Mouse (Mus musculus) CH12.LX (cell line): ENCODE measurements around the gene Wnk4. TPM values are rescaled to one million over a fixed set of nuclear protein-coding genes. Genes with fewer than 3 reads are reported as not detected.

Experiments used
- DNase-seq: peaks from one replicate; pipeline ENCODE4 v3.0.0-alpha.2; 2013; ENCODE audit errors: extremely low read depth
- H3K27ac ChIP-seq: 2 replicates; pipeline ENCODE4 v1.5.1; 2012; ENCODE audit warnings: low read depth, mild to moderate bottlenecking, control low read depth, moderate library complexity; ENCODE audit not compliant: insufficient read depth
- H3K27me3 ChIP-seq: replicated peaks from 2 replicates; pipeline ENCODE3; 2012; ENCODE audit warnings: inconsistent platforms
- H3K36me3 ChIP-seq, 2 experiments: replicated peaks in 1 of 2; 2 replicates each; pipeline versions ENCODE3 to v1.6.1; 2012; ENCODE audit warnings: inconsistent platforms in 1 of 2, low read length in 1 of 2, mild to moderate bottlenecking in 1 of 2, mixed read lengths in 1 of 2, moderate library complexity in 1 of 2; ENCODE audit not compliant: control insufficient read depth in 1 of 2, insufficient read depth in 1 of 2
- H3K4me1 ChIP-seq, 2 experiments: 2 replicates each; pipeline ENCODE4 v1.6.1; 2012; ENCODE audit warnings: inconsistent platforms in 1 of 2, moderate library complexity in 1 of 2; ENCODE audit not compliant: insufficient read depth in 2 of 2, control insufficient read depth in 1 of 2
- H3K4me2 ChIP-seq: 2 replicates; pipeline ENCODE4 v1.6.1; 2012; ENCODE audit warnings: low read depth, mild to moderate bottlenecking, control low read depth; ENCODE audit not compliant: poor library complexity, insufficient read depth, severe bottlenecking
- H3K4me3 ChIP-seq, 3 experiments: fragments of 150-350 bp in 1 of 3; sonication (generic) in 1 of 3; replicated peaks in 1 of 3; 2 replicates each; pipeline versions ENCODE3 to v1.5.1; 2011 to 2012; ENCODE audit warnings: low read depth in 2 of 3, low read length in 2 of 3, mild to moderate bottlenecking in 2 of 3, moderate library complexity in 2 of 3, control low read depth in 1 of 3, improper control_type of control experiment in 1 of 3, inconsistent platforms in 1 of 3, mixed read lengths in 1 of 3; ENCODE audit not compliant: poor library complexity in 1 of 3
- H3K79me2 ChIP-seq: replicated peaks from 2 replicates; pipeline ENCODE4 v1.6.1; 2012; ENCODE audit warnings: mild to moderate bottlenecking, moderate library complexity; ENCODE audit not compliant: control insufficient read depth, poor library complexity, insufficient read depth, severe bottlenecking; ENCODE audit errors: extremely low read depth
- H3K9ac ChIP-seq: 2 replicates; pipeline ENCODE4 v1.6.1; 2012; ENCODE audit warnings: low read depth, mild to moderate bottlenecking, control low read depth, moderate library complexity; ENCODE audit not compliant: insufficient read depth
- H3K9me3 ChIP-seq: replicated peaks from 2 replicates; pipeline ENCODE3; 2012; ENCODE audit warnings: low read length, inconsistent platforms, mixed read lengths
- BHLHE40 ChIP-seq: IDR thresholded peaks from 2 replicates; pipeline ENCODE4 v1.6.1; 2011; ENCODE audit warnings: mild to moderate bottlenecking, low read depth, low read length, improper control_type of control experiment
- CHD1 ChIP-seq: IDR thresholded peaks from 2 replicates; pipeline ENCODE4 v1.6.1; 2012; ENCODE audit warnings: low read depth, low read length, improper control_type of control experiment, inconsistent platforms
- ELF1 ChIP-seq: IDR thresholded peaks from 2 replicates; pipeline ENCODE4 v1.6.1; 2014; ENCODE audit warnings: low read depth, mild to moderate bottlenecking, inconsistent platforms, low read length, improper control_type of control experiment
- GABPA ChIP-seq: IDR thresholded peaks from 2 replicates; pipeline ENCODE4 v1.6.1; 2012; ENCODE audit warnings: low read depth, low read length, improper control_type of control experiment, inconsistent platforms; ENCODE audit not compliant: insufficient replicate concordance
- HCFC1 ChIP-seq: IDR thresholded peaks from 2 replicates; pipeline ENCODE4 v1.6.1; 2012; ENCODE audit warnings: low read depth, mild to moderate bottlenecking, inconsistent platforms, low read length, improper control_type of control experiment
- JUND ChIP-seq: conservative IDR thresholded peaks from 2 replicates; pipeline ENCODE4 v1.6.1; 2011; ENCODE audit warnings: low read depth, low read length, improper control_type of control experiment
- KAT2A ChIP-seq: IDR thresholded peaks from 2 replicates; pipeline ENCODE4 v1.6.1; 2012; ENCODE audit warnings: low read length, improper control_type of control experiment, inconsistent platforms; ENCODE audit not compliant: insufficient replicate concordance
- MAX ChIP-seq: IDR thresholded peaks from 2 replicates; pipeline ENCODE4 v1.6.1; 2011; ENCODE audit warnings: low read length, improper control_type of control experiment
- MXI1 ChIP-seq: IDR thresholded peaks from 2 replicates; pipeline ENCODE4 v1.6.1; 2011; ENCODE audit warnings: mild to moderate bottlenecking, low read depth, low read length, improper control_type of control experiment
- PAX5 ChIP-seq: IDR thresholded peaks from 2 replicates; pipeline ENCODE4 v1.6.1; 2012; ENCODE audit warnings: low read length, inconsistent platforms, mixed read lengths
- POLR2AphosphoS2 ChIP-seq: IDR thresholded peaks from 2 replicates; pipeline ENCODE4 v1.6.1; 2011; ENCODE audit warnings: low read depth, low read length, improper control_type of control experiment
- RCOR1 ChIP-seq: conservative IDR thresholded peaks from 2 replicates; pipeline ENCODE4 v1.6.1; 2012; ENCODE audit warnings: low read depth, mild to moderate bottlenecking, inconsistent platforms, low read length, improper control_type of control experiment
- SMC3 ChIP-seq: IDR thresholded peaks from 2 replicates; pipeline ENCODE4 v1.6.1; 2011; ENCODE audit warnings: low read depth, low read length, improper control_type of control experiment
- UBTF ChIP-seq: IDR thresholded peaks from 2 replicates; pipeline ENCODE4 v1.6.1; 2012; ENCODE audit warnings: low read depth, mild to moderate bottlenecking, inconsistent platforms, low read length, improper control_type of control experiment, moderate library complexity
- USF1 ChIP-seq: IDR thresholded peaks from 2 replicates; pipeline ENCODE4 v1.6.1; 2014; ENCODE audit warnings: low read depth, mild to moderate bottlenecking, inconsistent platforms, low read length, improper control_type of control experiment
- USF2 ChIP-seq: conservative IDR thresholded peaks from 2 replicates; pipeline ENCODE4 v1.6.1; 2011; ENCODE audit warnings: low read depth, low read length, improper control_type of control experiment
- ZMIZ1 ChIP-seq: IDR thresholded peaks from 2 replicates; pipeline ENCODE4 v1.6.1; 2012; ENCODE audit warnings: low read depth, mild to moderate bottlenecking, inconsistent platforms, low read length, improper control_type of control experiment
- dilution Hi-C: fragments of 300-500 bp; cut with MboI; formaldehyde crosslinking; loops from 2 replicates; pipeline ENCODE4 v1.14.3; 2020; ENCODE audit warnings: low sequenced_read_pairs; ENCODE audit not compliant: extremely low pct_unique_long_range_greater_than_20kb, extremely low pct_ligation_motif_present
- in situ Hi-C: fragments of 300-500 bp; cut with MboI; formaldehyde crosslinking; loops from 3 replicates; pipeline ENCODE4 v1.14.3; 2019; ENCODE audit warnings: low sequenced_read_pairs, low pct_ligation_motif_present, low pct_unique_long_range_greater_than_20kb, mixed read lengths
- polyA plus RNA-seq: library from polyadenylated mRNA; unstranded; fragments of >175 nt; gene quantifications from 2 replicates; pipeline ENCODE4 v1.2.1, GENCODE M21; 2012; ENCODE audit warnings: low read depth; ENCODE audit not compliant: insufficient read length
- total RNA-seq, 2 experiments: library from RNA; depleted of rRNA; stranded (reverse); fragments of 300-350 nt in 1 of 2; fragments of >200 nt in 1 of 2; gene quantifications; 2 replicates each; pipeline ENCODE4 v1.2.3; 2012 to 2014

Gene Wnk4
- total and polyA plus RNA-seq, 3 experiments: 0.85 to 7.8 (median 0.90) TPM

GRCm38 (mm10) chr11:101245071-101245470 is 15.3 kb upstream of the Wnk4 start:
- H3K9me3 ChIP-seq: no peaks in the 10 kb centered on the region
- in situ Hi-C loops (no loop called here), dilution Hi-C loops (no loop called here)
- no peak overlapping the region for H3K4me2 ChIP-seq
- peaks cover 6 to 7% of the 10 kb centered on the region in 2 experiments for H3K4me1 ChIP-seq
- TF ChIP-seq MXI1 (no peak), GABPA (no peak), HCFC1 (no peak), CHD1 (no peak), ZMIZ1 (no peak), RCOR1 (no peak), POLR2AphosphoS2 (no peak), MAX (no peak), SMC3 (no peak), USF1 (no peak), KAT2A (no peak), BHLHE40 (no peak), ELF1 (no peak), JUND (no peak)
- H3K79me2 ChIP-seq: no peaks in the 10 kb centered on the region
- H3K4me3 ChIP-seq: no peak overlapping the region
- no peak overlapping the region for H3K9ac ChIP-seq
- no peak overlapping the region for H3K27ac ChIP-seq
- no peak for DNase-seq
- H3K36me3 ChIP-seq: no peaks in the 10 kb centered on the region
- H3K27me3 ChIP-seq: peaks cover 70% of the 10 kb centered on the region

GRCm38 (mm10) chr11:101245855-101246701 is 14.3 kb upstream of the Wnk4 start, which contains the start of gene Ramp2:
Gene Ramp2 (plus strand): TSS chr11:101246028.
- H3K27me3 ChIP-seq: peaks cover 70% of the 10 kb centered on the region
- H3K4me3 ChIP-seq: peak within 1 kb of the TSS in 1 of 3 experiments; percentile 50
- H3K27ac ChIP-seq: no peak within 1 kb of the TSS
- no peaks in the 10 kb centered on the region for H3K79me2 ChIP-seq
- in situ Hi-C loops (no loop called here), dilution Hi-C loops (no loop called here)
- peak within 1 kb of the TSS; percentile 70 for H3K4me2 ChIP-seq
- no peak for TF ChIP-seq PAX5
- no peak for TF ChIP-seq UBTF
- no peak for TF ChIP-seq RCOR1
- no peak for TF ChIP-seq USF2
- peaks cover 6 to 7% of the 10 kb centered on the region in 2 experiments for H3K4me1 ChIP-seq
- no peaks in the 10 kb centered on the region for H3K9me3 ChIP-seq
- no peaks in the 10 kb centered on the region for H3K36me3 ChIP-seq
- H3K9ac ChIP-seq: no peak within 1 kb of the TSS
- no peak for DNase-seq
